Mouse (Mus musculus) heart, embryonic 14.5 days (tissue): ENCODE measurements around the gene C3. TPM values are rescaled to one million over a fixed set of nuclear protein-coding genes. Genes with fewer than 3 reads are reported as not detected.

Experiments used
- ATAC-seq: fragments of 200-750 bp; cut with Nextera tagmentation; 2 replicates; pipeline ENCODE4 v1.8.0; 2017; ENCODE audit warnings: low read depth, moderate TSS enrichment; ENCODE audit not compliant: insufficient number of reproducible peaks, insufficient read depth, low FRiP score
- H3K27ac ChIP-seq, 2 experiments: fragments of 200-500 bp in 1 of 2; fragments of 300-500 bp in 1 of 2; sonication (generic) in 1 of 2; replicated peaks in 1 of 2; 2 replicates each; pipeline ENCODE4 v1.5.1; 2012 to 2014; ENCODE audit warnings: low read depth in 2 of 2, low read length in 2 of 2, control low read depth in 1 of 2, mild to moderate bottlenecking in 1 of 2, mixed read lengths in 1 of 2; ENCODE audit not compliant: control insufficient read depth in 1 of 2, insufficient read depth in 1 of 2
- H3K27me3 ChIP-seq: fragments of 300-500 bp; sonication (generic); 2 replicates; pipeline ENCODE4 v1.6.1; 2014; ENCODE audit warnings: mild to moderate bottlenecking, low read length, control low read depth; ENCODE audit not compliant: control insufficient read depth, insufficient read depth
- H3K36me3 ChIP-seq: fragments of 300-500 bp; sonication (generic); 2 replicates; pipeline ENCODE4 v1.6.1; 2014; ENCODE audit warnings: mild to moderate bottlenecking, control low read depth, low read length, mixed read lengths; ENCODE audit not compliant: control insufficient read depth, insufficient read depth
- H3K4me1 ChIP-seq, 2 experiments: fragments of 200-500 bp in 1 of 2; fragments of 300-500 bp in 1 of 2; sonication (generic) in 1 of 2; 2 replicates each; pipeline ENCODE4 v1.6.1; 2012 to 2014; ENCODE audit warnings: low read length in 2 of 2, control low read depth in 1 of 2, mixed read lengths in 1 of 2; ENCODE audit not compliant: control insufficient read depth in 2 of 2, insufficient read depth in 2 of 2
- H3K4me2 ChIP-seq: fragments of 300-500 bp; sonication (generic); 2 replicates; pipeline ENCODE4 v1.6.1; 2014; ENCODE audit warnings: mild to moderate bottlenecking, low read length
- H3K4me3 ChIP-seq, 2 experiments: fragments of 200-500 bp in 1 of 2; fragments of 300-500 bp in 1 of 2; sonication (generic) in 1 of 2; 2 replicates each; pipeline ENCODE4 v1.5.1; 2012 to 2014; ENCODE audit warnings: low read length in 2 of 2, mild to moderate bottlenecking in 2 of 2, control low read depth in 1 of 2, low read depth in 1 of 2, moderate library complexity in 1 of 2; ENCODE audit not compliant: control insufficient read depth in 1 of 2, insufficient read depth in 1 of 2
- H3K9ac ChIP-seq: fragments of 300-500 bp; sonication (generic); 2 replicates; pipeline ENCODE4 v1.6.1; 2014; ENCODE audit warnings: mild to moderate bottlenecking, low read length
- H3K9me3 ChIP-seq: fragments of 300-500 bp; sonication (generic); 2 replicates; pipeline ENCODE4 v1.6.1; 2016; ENCODE audit warnings: low read length, control low read depth; ENCODE audit not compliant: control insufficient read depth
- WGBS: fragments of 180-500 bp; shearing (Covaris S2); extraction: QIAGEN DNeasy Blood & Tissue Kit; methylation state at CpG from one replicate; pipeline ENCODE4 v1.1.7; 2014; 5-methylcytosine and 5-hydroxymethylcytosine counted together
- polyA plus RNA-seq: library from polyadenylated mRNA; unstranded; fragments of >200 nt; fragmentation: Nextera tagmentation; extraction: Ambion mirVana; gene quantifications from 2 replicates; pipeline ENCODE4 v1.2.1, GENCODE M21; 2014

C3 gene
- polyA plus RNA-seq, 1 experiment from 2014 or later, result 0.74 TPM

- no peaks in the 10 kb centered on the region for H3K27me3 ChIP-seq
- no peak for ATAC-seq
- peaks cover 0 to under 1% of the 10 kb centered on the region in 2 experiments; a peak in 1 of 4 replicates for H3K4me1 ChIP-seq
- no peak overlapping the region for H3K27ac ChIP-seq
- H3K4me2 ChIP-seq, result no peak overlapping the region
- H3K9me3 ChIP-seq, result no peaks in the 10 kb centered on the region
- H3K9ac ChIP-seq, result no peak overlapping the region
- no peak overlapping the region for H3K4me3 ChIP-seq
- peaks cover 92% of the 10 kb centered on the region for H3K36me3 ChIP-seq
- 81% methylated on average over 8 of the region's 8 CpGs for WGBS
Observed at GRCm38 (mm10) chr17:57259742-57260141, 31.8 kb upstream of the C3 start.

- H3K9me3 ChIP-seq, result no peaks in the 10 kb centered on the region
- H3K27ac ChIP-seq, result no peak overlapping the region
- H3K27me3 ChIP-seq, result no peaks in the 10 kb centered on the region
- WGBS, result 88% methylated on average over 3 of the region's 3 CpGs
- peaks cover 99% of the 10 kb centered on the region for H3K36me3 ChIP-seq
- no peak overlapping the region for H3K9ac ChIP-seq
- no peaks in the 10 kb centered on the region for H3K4me1 ChIP-seq
- no peak for ATAC-seq
- H3K4me2 ChIP-seq, result no peak overlapping the region
- no peak overlapping the region for H3K4me3 ChIP-seq
Observed at GRCm38 (mm10) chr17:57258191-57258590, 30.3 kb upstream of the C3 start.

GRCm38 (mm10) chr17:57256921-57257485, 29.1 kb upstream of the C3 start:
- Histone ChIP-seq H3K27me3 (no peaks in the 10 kb centered on the region), H3K4me3 (no peak overlapping the region), H3K36me3 (peaks cover 89% of the 10 kb centered on the region), H3K27ac (no peak overlapping the region), H3K9me3 (no peaks in the 10 kb centered on the region), H3K9ac (no peak overlapping the region), H3K4me2 (no peak overlapping the region), H3K4me1 (no peaks in the 10 kb centered on the region)
- 95% methylated on average over 22 of the region's 22 CpGs for WGBS
- ATAC-seq, result no peak

- no peaks in the 10 kb centered on the region for H3K27me3 ChIP-seq
- peaks cover 3 to 6% of the 10 kb centered on the region in 2 experiments; a peak in 1 of 4 replicates for H3K4me1 ChIP-seq
- 84% methylated on average over 14 of the region's 14 CpGs for WGBS
- no peaks in the 10 kb centered on the region for H3K9me3 ChIP-seq
- H3K36me3 ChIP-seq, result peaks cover 73% of the 10 kb centered on the region
- no peak overlapping the region for H3K9ac ChIP-seq
- H3K27ac ChIP-seq, result no peak overlapping the region
- no peak overlapping the region for H3K4me2 ChIP-seq
- no peak for ATAC-seq
- H3K4me3 ChIP-seq, result no peak overlapping the region
Observed at GRCm38 (mm10) chr17:57255354-57255753, 27.4 kb upstream of the C3 start.

GRCm38 (mm10) chr17:57253306-57253705, 25.4 kb upstream of the C3 start:
- Histone ChIP-seq H3K27me3 (no peaks in the 10 kb centered on the region), H3K4me2 (no peak overlapping the region), H3K4me3 (no peak overlapping the region), H3K9me3 (no peaks in the 10 kb centered on the region), H3K9ac (no peak overlapping the region), H3K27ac (no peak overlapping the region), H3K4me1 (peaks cover 10 to 12% of the 10 kb centered on the region in 2 experiments), H3K36me3 (peaks cover 53% of the 10 kb centered on the region)
- 66% methylated on average over 6 of the region's 6 CpGs for WGBS
- ATAC-seq, result no peak

GRCm38 (mm10) chr17:57251431-57251830, 23.5 kb upstream of the C3 start:
- Histone ChIP-seq H3K4me1 (peaks cover 13 to 16% of the 10 kb centered on the region in 2 experiments), H3K27me3 (no peaks in the 10 kb centered on the region), H3K4me3 (no peak overlapping the region), H3K9ac (no peak overlapping the region), H3K9me3 (no peaks in the 10 kb centered on the region), H3K4me2 (no peak overlapping the region; the same call in 1 of the 2 replicates), H3K27ac (no peak overlapping the region), H3K36me3 (peaks cover 35% of the 10 kb centered on the region)
- 88% methylated on average over 3 of the region's 3 CpGs for WGBS
- ATAC-seq, result no peak

GRCm38 (mm10) chr17:57250461-57251160, 22.7 kb upstream of the C3 start:
- no peak for ATAC-seq
- 2% methylated on average over 32 of the region's 33 CpGs for WGBS
- Histone ChIP-seq H3K4me3 (peak overlapping the region; percentile 57 to 77), H3K27me3 (no peaks in the 10 kb centered on the region), H3K27ac (peak overlapping the region; percentile 9 to 81; a peak in 2 of 4 replicates), H3K36me3 (peaks cover 26% of the 10 kb centered on the region), H3K4me1 (peaks cover 13 to 20% of the 10 kb centered on the region in 2 experiments), H3K4me2 (peak overlapping the region; percentile 96), H3K9ac (peak overlapping the region; percentile 84), H3K9me3 (no peaks in the 10 kb centered on the region)
